Mouse (Mus musculus) embryonic facial prominence, embryonic 14.5 days (tissue): ENCODE data around the gene Col23a1. TPM values are rescaled to one million over a fixed set of nuclear protein-coding genes. Genes with fewer than 3 reads are reported as not detected.

Experiments used
- ATAC-seq: fragments of 200-750 bp; cut with Nextera tagmentation; 2 replicates; pipeline ENCODE4 v1.8.0; 2017; ENCODE audit warnings: low read depth, moderate number of reproducible peaks, moderate TSS enrichment
- DNase-seq: peaks from one replicate; pipeline ENCODE4 v3.0.0-alpha.2; 2015; ENCODE audit warnings: low spot score
- H3K27ac ChIP-seq: fragments of 300-500 bp; sonication (generic); replicated peaks from 2 replicates; pipeline ENCODE4 v1.5.1; 2014; ENCODE audit warnings: low read depth, mild to moderate bottlenecking, low read length, moderate library complexity
- H3K27me3 ChIP-seq: fragments of 300-500 bp; sonication (generic); replicated peaks from 2 replicates; pipeline ENCODE4 v1.6.1; 2014; ENCODE audit warnings: low read length; ENCODE audit not compliant: control insufficient read depth, insufficient read depth
- H3K36me3 ChIP-seq: fragments of 300-500 bp; sonication (generic); 2 replicates; pipeline ENCODE4 v1.6.1; 2014; ENCODE audit warnings: low read length, mixed read lengths; ENCODE audit not compliant: control insufficient read depth, insufficient read depth
- H3K4me1 ChIP-seq: fragments of 300-500 bp; sonication (generic); 2 replicates; pipeline ENCODE4 v1.6.1; 2014; ENCODE audit warnings: antibody characterized with exemption, low read length; ENCODE audit not compliant: control insufficient read depth, insufficient read depth
- H3K4me2 ChIP-seq: fragments of 300-500 bp; sonication (generic); 2 replicates; pipeline ENCODE4 v1.6.1; 2014; ENCODE audit warnings: low read depth, mild to moderate bottlenecking, low read length, moderate library complexity, mixed read lengths
- H3K4me3 ChIP-seq: fragments of 300-500 bp; sonication (generic); 2 replicates; pipeline ENCODE4 v1.5.1; 2014; ENCODE audit warnings: low read depth, mild to moderate bottlenecking, low read length
- H3K9ac ChIP-seq: fragments of 300-500 bp; sonication (generic); 2 replicates; pipeline ENCODE4 v1.6.1; 2014; ENCODE audit warnings: low read depth, mild to moderate bottlenecking, low read length, moderate library complexity, mixed read lengths
- H3K9me3 ChIP-seq: fragments of 300-500 bp; sonication (generic); 2 replicates; pipeline ENCODE4 v1.6.1; 2016; ENCODE audit warnings: low read length; ENCODE audit not compliant: control insufficient read depth
- WGBS: fragments of 180-500 bp; shearing (Covaris S2); extraction: QIAGEN DNeasy Blood & Tissue Kit; methylation state at CpG from one replicate; pipeline ENCODE4 v1.1.7; 2014; 5-methylcytosine and 5-hydroxymethylcytosine counted together
- polyA plus RNA-seq: library from polyadenylated mRNA; unstranded; fragments of >200 nt; fragmentation: Nextera tagmentation; extraction: Ambion mirVana; gene quantifications from 2 replicates; pipeline ENCODE4 v1.2.1, GENCODE M21; 2014

Gene Col23a1
- polyA plus RNA-seq, 1 experiment from 2014 or later: 20.2 TPM

DNA sequence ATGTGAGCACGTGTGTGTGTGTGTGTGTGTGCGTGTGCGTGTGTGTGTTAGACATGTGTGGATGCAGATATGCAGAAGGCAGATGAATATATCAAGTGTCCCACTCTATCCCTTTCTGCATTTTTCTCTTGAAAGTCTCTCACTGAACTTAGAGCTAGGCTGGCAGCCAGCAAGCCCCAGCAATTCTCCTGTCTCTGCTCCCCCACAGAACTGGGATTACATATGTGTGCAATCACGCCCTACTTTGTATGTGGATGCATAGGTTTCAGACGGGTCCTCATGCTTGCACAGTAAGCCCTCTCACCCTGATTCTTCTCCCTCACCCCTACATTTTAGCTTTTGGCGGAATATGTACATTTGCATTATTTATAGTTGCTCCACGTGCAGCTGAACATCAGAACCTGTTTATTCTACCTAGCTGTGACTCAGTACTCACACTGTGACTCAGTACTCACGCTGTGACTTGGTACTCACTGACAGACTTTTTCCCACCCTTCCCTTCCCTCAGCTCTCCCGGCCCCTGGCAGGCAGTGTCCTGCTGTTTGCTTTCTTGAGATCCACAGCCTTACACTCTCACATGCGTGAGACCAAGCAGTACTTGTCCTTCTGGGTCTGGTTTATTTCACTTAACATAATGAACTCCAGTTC lies 111.9 kb downstream of the Col23a1 start:
- ATAC-seq (no peak), DNase-seq (no peak)
- Histone ChIP-seq H3K4me1 (peaks cover 10% of the 10 kb centered on the region; the same call in 1 of the 2 replicates), H3K9me3 (no peaks in the 10 kb centered on the region), H3K4me3 (no peak overlapping the region), H3K27ac (no peak overlapping the region), H3K9ac (no peak overlapping the region), H3K36me3 (no peaks in the 10 kb centered on the region), H3K27me3 (no peaks in the 10 kb centered on the region), H3K4me2 (no peak overlapping the region)
- WGBS: 69% methylated on average over 10 of the region's 10 CpGs

GRCm38 (mm10) chr11:51403886-51404285 lies 114.2 kb downstream of the Col23a1 start:
- Histone ChIP-seq H3K36me3 (no peaks in the 10 kb centered on the region), H3K9me3 (no peaks in the 10 kb centered on the region), H3K4me3 (no peak overlapping the region), H3K4me1 (peaks cover 10% of the 10 kb centered on the region; the same call in 1 of the 2 replicates), H3K27ac (no peak overlapping the region), H3K27me3 (no peaks in the 10 kb centered on the region), H3K9ac (no peak overlapping the region), H3K4me2 (no peak overlapping the region)
- 73% methylated on average over 2 of the region's 2 CpGs for WGBS
- DNase-seq (no peak), ATAC-seq (no peak)

GRCm38 (mm10) chr11:51404865-51405440 lies 115.2 kb downstream of the Col23a1 start:
- 89% methylated on average over 5 of the region's 5 CpGs for WGBS
- no peak overlapping the region for H3K4me3 ChIP-seq
- H3K36me3 ChIP-seq: no peaks in the 10 kb centered on the region
- peaks cover 10% of the 10 kb centered on the region; the same call in 1 of the 2 replicates for H3K4me1 ChIP-seq
- no peak overlapping the region for H3K9ac ChIP-seq
- H3K9me3 ChIP-seq: no peaks in the 10 kb centered on the region
- no peak overlapping the region for H3K27ac ChIP-seq
- H3K4me2 ChIP-seq: no peak overlapping the region
- no peaks in the 10 kb centered on the region for H3K27me3 ChIP-seq
- no peak for DNase-seq
- no peak for ATAC-seq

DNA sequence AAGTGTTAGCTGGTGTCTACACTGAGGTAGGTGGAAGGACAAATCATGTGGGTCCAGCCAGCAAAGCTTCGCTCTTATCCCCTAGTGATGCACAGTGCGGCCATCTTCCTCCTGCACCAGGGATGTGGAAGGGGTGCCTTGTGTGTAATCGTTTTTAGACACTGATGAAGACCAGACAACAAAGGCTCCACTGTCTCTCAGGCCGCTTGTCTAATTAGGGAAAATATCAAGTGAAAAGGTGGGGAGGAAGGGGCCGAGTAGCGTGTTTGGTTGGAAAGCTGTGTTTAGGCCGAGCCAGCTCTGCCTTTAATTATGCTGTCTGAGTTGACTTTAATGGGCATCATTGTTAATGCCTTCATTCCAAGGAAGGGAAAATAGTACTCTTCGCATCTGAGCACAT lies 116.8 kb downstream of the Col23a1 start:
- Histone ChIP-seq H3K4me1 (peaks cover 19% of the 10 kb centered on the region), H3K4me3 (no peak overlapping the region), H3K27me3 (no peaks in the 10 kb centered on the region), H3K4me2 (no peak overlapping the region), H3K27ac (no peak overlapping the region), H3K9me3 (no peaks in the 10 kb centered on the region), H3K9ac (no peak overlapping the region), H3K36me3 (no peaks in the 10 kb centered on the region)
- WGBS: 52% methylated on average over 8 of the region's 8 CpGs
- peak; percentile 44; the same call in 1 of the 2 replicates for ATAC-seq
- DNase-seq: no peak

- H3K9ac ChIP-seq: no peak overlapping the region
- no peaks in the 10 kb centered on the region for H3K9me3 ChIP-seq
- H3K27ac ChIP-seq: no peak overlapping the region
- 80% methylated on average over 8 of the region's 8 CpGs for WGBS
- no peak for ATAC-seq
- H3K36me3 ChIP-seq: no peaks in the 10 kb centered on the region
- no peak overlapping the region for H3K4me3 ChIP-seq
- H3K4me1 ChIP-seq: peaks cover 19% of the 10 kb centered on the region
- no peak for DNase-seq
- no peaks in the 10 kb centered on the region for H3K27me3 ChIP-seq
- H3K4me2 ChIP-seq: no peak overlapping the region
Measured at GRCm38 (mm10) chr11:51407351-51407750, 117.6 kb downstream of the Col23a1 start.

- DNase-seq (no peak), ATAC-seq (no peak)
- Histone ChIP-seq H3K4me1 (peaks cover 17% of the 10 kb centered on the region), H3K27ac (no peak overlapping the region), H3K4me2 (no peak overlapping the region), H3K4me3 (no peak overlapping the region), H3K36me3 (no peaks in the 10 kb centered on the region), H3K9me3 (no peaks in the 10 kb centered on the region), H3K9ac (no peak overlapping the region), H3K27me3 (no peaks in the 10 kb centered on the region)
- 31% methylated on average over 12 of the region's 12 CpGs for WGBS
Measured at GRCm38 (mm10) chr11:51410771-51411170, 121.1 kb downstream of the Col23a1 start.

- no peak overlapping the region for H3K4me2 ChIP-seq
- peaks cover 28% of the 10 kb centered on the region for H3K4me1 ChIP-seq
- no peak overlapping the region for H3K9ac ChIP-seq
Measured at GRCm38 (mm10) chr11:51414520-51414919, 124.8 kb downstream of the Col23a1 start.

GRCm38 (mm10) chr11:51415049-51415688 lies 125.4 kb downstream of the Col23a1 start:
- no peaks in the 10 kb centered on the region for H3K9me3 ChIP-seq
- 79% methylated on average over 7 of the region's 7 CpGs for WGBS
- H3K4me2 ChIP-seq: no peak overlapping the region
- H3K9ac ChIP-seq: no peak overlapping the region
- ATAC-seq: no peak
- H3K4me1 ChIP-seq: peaks cover 28% of the 10 kb centered on the region
- no peaks in the 10 kb centered on the region for H3K36me3 ChIP-seq
- DNase-seq: no peak
- H3K4me3 ChIP-seq: no peak overlapping the region
- H3K27ac ChIP-seq: no peak overlapping the region
- H3K27me3 ChIP-seq: 0 out of 2 replicates have a peak, but pooled peaks cover 2% of the 10 kb centered on the region

More at GRCm38 (mm10) chr11:51414520-51414919, 124.8 kb downstream of the Col23a1 start:
- Histone ChIP-seq H3K4me3 (no peak overlapping the region), H3K36me3 (no peaks in the 10 kb centered on the region), H3K27me3 (0 out of 2 replicates have a peak, but pooled peaks cover 2% of the 10 kb centered on the region), H3K9me3 (no peaks in the 10 kb centered on the region), H3K27ac (peak overlapping the region; percentile 33; the same call in 1 of the 2 replicates)
- ATAC-seq (0 out of 2 replicates have a peak, but pooled peaks have one; percentile 57), DNase-seq (peak; percentile 69)
- 62% methylated on average over 7 of the region's 7 CpGs for WGBS
